Mouse (Mus musculus) heart, embryonic 12.5 days (tissue): Measurements from ENCODE around the gene Mpp2. TPM values are rescaled to one million over a fixed set of nuclear protein-coding genes. Genes with fewer than 3 reads are reported as not detected.

Experiments used
- ATAC-seq: fragments of 200-750 bp; cut with Nextera tagmentation; 2 replicates; pipeline ENCODE4 v1.8.0; 2017; ENCODE audit warnings: moderate TSS enrichment, moderate library complexity; ENCODE audit not compliant: insufficient number of reproducible peaks, low FRiP score
- H3K27ac ChIP-seq: fragments of 300-500 bp; sonication (generic); 2 replicates; pipeline ENCODE4 v1.5.1; 2016; ENCODE audit warnings: mild to moderate bottlenecking, moderate library complexity; ENCODE audit not compliant: poor library complexity, severe bottlenecking
- H3K27me3 ChIP-seq: fragments of 300-500 bp; sonication (generic); replicated peaks from 2 replicates; pipeline ENCODE4 v1.6.1; 2016; ENCODE audit warnings: mild to moderate bottlenecking, moderate library complexity
- H3K36me3 ChIP-seq: fragments of 300-500 bp; sonication (generic); 2 replicates; pipeline ENCODE4 v1.6.1; 2016; ENCODE audit warnings: mild to moderate bottlenecking, moderate library complexity
- H3K4me1 ChIP-seq: fragments of 300-500 bp; sonication (generic); replicated peaks from 2 replicates; pipeline ENCODE4 v1.6.1; 2016; ENCODE audit warnings: mild to moderate bottlenecking
- H3K4me2 ChIP-seq: fragments of 300-500 bp; sonication (generic); 2 replicates; pipeline ENCODE4 v1.6.1; 2016; ENCODE audit warnings: mild to moderate bottlenecking, moderate library complexity
- H3K4me3 ChIP-seq: fragments of 300-500 bp; sonication (generic); 2 replicates; pipeline ENCODE4 v1.5.1; 2016; ENCODE audit warnings: mild to moderate bottlenecking
- H3K9ac ChIP-seq: fragments of 300-500 bp; sonication (generic); 2 replicates; pipeline ENCODE4 v1.6.1; 2016; ENCODE audit warnings: mild to moderate bottlenecking, moderate library complexity
- H3K9me3 ChIP-seq: fragments of 300-500 bp; sonication (generic); replicated peaks from 2 replicates; pipeline ENCODE4 v1.6.1; 2016; ENCODE audit warnings: mild to moderate bottlenecking, moderate library complexity
- WGBS: fragments of 180-500 bp; shearing (Covaris S2); methylation state at CpG from one replicate; pipeline ENCODE4 v1.1.7; 2016; 5-methylcytosine and 5-hydroxymethylcytosine counted together
- polyA plus RNA-seq: library from polyadenylated mRNA; unstranded; fragments of >200 nt; fragmentation: Nextera tagmentation; extraction: Ambion mirVana; gene quantifications from 2 replicates; pipeline ENCODE4 v1.2.1, GENCODE M21; 2016

Gene Mpp2
- polyA plus RNA-seq, 1 experiment from 2014 or later: 15.4 TPM

- Histone ChIP-seq H3K36me3 (0 out of 2 replicates have a peak, but pooled peaks cover 3% of the 10 kb centered on the region), H3K4me2 (peak overlapping the region; percentile 99), H3K4me1 (peaks cover 23% of the 10 kb centered on the region), H3K9ac (no peak overlapping the region), H3K4me3 (no peak overlapping the region), H3K27me3 (peaks cover 34% of the 10 kb centered on the region), H3K27ac (no peak overlapping the region), H3K9me3 (no peaks in the 10 kb centered on the region)
- 40% methylated on average over 7 of the region's 7 CpGs for WGBS
- no peak for ATAC-seq
Measured at GRCm38 (mm10) chr11:102025354-102025753, 63.0 kb downstream of the Mpp2 start.

- Histone ChIP-seq H3K4me2 (no peak overlapping the region), H3K27me3 (peaks cover 30% of the 10 kb centered on the region), H3K4me1 (peaks cover 19% of the 10 kb centered on the region), H3K9ac (no peak overlapping the region), H3K9me3 (no peaks in the 10 kb centered on the region), H3K27ac (no peak overlapping the region), H3K36me3 (0 out of 2 replicates have a peak, but pooled peaks cover 3% of the 10 kb centered on the region), H3K4me3 (no peak overlapping the region)
- 95% methylated on average over 4 of the region's 4 CpGs for WGBS
- ATAC-seq: no peak
Measured at GRCm38 (mm10) chr11:102024875-102025274, 63.4 kb downstream of the Mpp2 start.

GRCm38 (mm10) chr11:102024084-102024758, 64.1 kb downstream of the Mpp2 start:
- H3K27me3 ChIP-seq: peaks cover 29% of the 10 kb centered on the region

GRCm38 (mm10) chr11:102023406-102023805, 64.9 kb downstream of the Mpp2 start:
- peaks cover 19% of the 10 kb centered on the region for H3K4me1 ChIP-seq
- WGBS: 82% methylated on average over 13 of the region's 13 CpGs
- peaks cover 28% of the 10 kb centered on the region for H3K27me3 ChIP-seq
- no peak for ATAC-seq
- no peak overlapping the region for H3K4me2 ChIP-seq
- H3K9me3 ChIP-seq: no peaks in the 10 kb centered on the region
- H3K27ac ChIP-seq: no peak overlapping the region
- 0 out of 2 replicates have a peak, but pooled peaks cover 3% of the 10 kb centered on the region for H3K36me3 ChIP-seq
- H3K9ac ChIP-seq: no peak overlapping the region
- H3K4me3 ChIP-seq: no peak overlapping the region

More at GRCm38 (mm10) chr11:102024084-102024758, 64.1 kb downstream of the Mpp2 start:
- no peak for ATAC-seq
- H3K9me3 ChIP-seq: no peaks in the 10 kb centered on the region
- no peak overlapping the region for H3K27ac ChIP-seq
- 0 out of 2 replicates have a peak, but pooled peaks cover 3% of the 10 kb centered on the region for H3K36me3 ChIP-seq
- 75% methylated on average over 6 of the region's 6 CpGs for WGBS
- H3K4me2 ChIP-seq: no peak overlapping the region
- H3K9ac ChIP-seq: no peak overlapping the region
- H3K4me3 ChIP-seq: no peak overlapping the region
- peaks cover 19% of the 10 kb centered on the region for H3K4me1 ChIP-seq

GRCm38 (mm10) chr11:102021196-102021595, 67.1 kb downstream of the Mpp2 start:
- Histone ChIP-seq H3K27ac (no peak overlapping the region), H3K4me3 (no peak overlapping the region), H3K9ac (no peak overlapping the region), H3K9me3 (no peaks in the 10 kb centered on the region), H3K27me3 (peaks cover 23% of the 10 kb centered on the region), H3K36me3 (peaks cover 7% of the 10 kb centered on the region; the same call in 1 of the 2 replicates), H3K4me1 (peaks cover 14% of the 10 kb centered on the region), H3K4me2 (no peak overlapping the region)
- 86% methylated on average over 5 of the region's 5 CpGs for WGBS
- no peak for ATAC-seq

- Histone ChIP-seq H3K9me3 (no peaks in the 10 kb centered on the region), H3K27ac (no peak overlapping the region), H3K4me3 (no peak overlapping the region), H3K27me3 (peaks cover 13% of the 10 kb centered on the region; the same call in 1 of the 2 replicates), H3K36me3 (peaks cover 7% of the 10 kb centered on the region; the same call in 1 of the 2 replicates), H3K4me1 (peaks cover 9% of the 10 kb centered on the region; the same call in 1 of the 2 replicates), H3K9ac (no peak overlapping the region), H3K4me2 (no peak overlapping the region)
- 74% methylated on average over 9 of the region's 9 CpGs for WGBS
- no peak for ATAC-seq
Measured at GRCm38 (mm10) chr11:102019736-102020135, 68.6 kb downstream of the Mpp2 start.

- Histone ChIP-seq H3K4me1 (peaks cover 9% of the 10 kb centered on the region; the same call in 1 of the 2 replicates), H3K4me3 (no peak overlapping the region), H3K36me3 (peaks cover 4% of the 10 kb centered on the region), H3K9me3 (no peaks in the 10 kb centered on the region), H3K27me3 (no peaks in the 10 kb centered on the region), H3K27ac (peak overlapping the region; percentile 30; the same call in 1 of the 2 replicates), H3K4me2 (no peak overlapping the region), H3K9ac (no peak overlapping the region)
- 79% methylated on average over 1 of the region's 1 CpGs for WGBS
- no peak for ATAC-seq
Measured at GRCm38 (mm10) chr11:102016136-102016535, 72.2 kb downstream of the Mpp2 start.

GRCm38 (mm10) chr11:102015472-102015871, 72.8 kb downstream of the Mpp2 start:
- 69% methylated on average over 6 of the region's 6 CpGs for WGBS
- Histone ChIP-seq H3K9ac (0 out of 2 replicates have a peak overlapping the region, but pooled peaks have one; percentile 5), H3K27me3 (no peaks in the 10 kb centered on the region), H3K4me3 (no peak overlapping the region), H3K4me1 (peaks cover 9% of the 10 kb centered on the region; the same call in 1 of the 2 replicates), H3K9me3 (no peaks in the 10 kb centered on the region), H3K4me2 (no peak overlapping the region), H3K36me3 (peaks cover 4% of the 10 kb centered on the region), H3K27ac (no peak overlapping the region)
- ATAC-seq: no peak

- Histone ChIP-seq H3K4me1 (peaks cover 9% of the 10 kb centered on the region; the same call in 1 of the 2 replicates), H3K9ac (no peak overlapping the region), H3K4me2 (no peak overlapping the region), H3K36me3 (peaks cover 4% of the 10 kb centered on the region), H3K4me3 (no peak overlapping the region), H3K27ac (no peak overlapping the region), H3K9me3 (no peaks in the 10 kb centered on the region), H3K27me3 (no peaks in the 10 kb centered on the region)
- 79% methylated on average over 8 of the region's 8 CpGs for WGBS
- ATAC-seq: no peak
Measured at GRCm38 (mm10) chr11:102013201-102013600, 75.1 kb downstream of the Mpp2 start.

- H3K9me3 ChIP-seq: no peaks in the 10 kb centered on the region
- 70% methylated on average over 8 of the region's 8 CpGs for WGBS
- H3K4me2 ChIP-seq: no peak overlapping the region
- no peaks in the 10 kb centered on the region for H3K27me3 ChIP-seq
- H3K4me1 ChIP-seq: peaks cover 5% of the 10 kb centered on the region; the same call in 1 of the 2 replicates
- H3K36me3 ChIP-seq: no peaks in the 10 kb centered on the region; the same call in 1 of the 2 replicates
- ATAC-seq: no peak
- H3K9ac ChIP-seq: no peak overlapping the region
- H3K4me3 ChIP-seq: no peak overlapping the region
- H3K27ac ChIP-seq: no peak overlapping the region
Measured at GRCm38 (mm10) chr11:102011510-102011909, 76.8 kb downstream of the Mpp2 start.

- Histone ChIP-seq H3K9ac (no peak overlapping the region), H3K4me3 (no peak overlapping the region), H3K9me3 (no peaks in the 10 kb centered on the region), H3K27ac (no peak overlapping the region), H3K27me3 (no peaks in the 10 kb centered on the region), H3K36me3 (no peaks in the 10 kb centered on the region; the same call in 1 of the 2 replicates), H3K4me2 (no peak overlapping the region), H3K4me1 (no peaks in the 10 kb centered on the region; the same call in 1 of the 2 replicates)
- 80% methylated on average over 13 of the region's 13 CpGs for WGBS
- no peak for ATAC-seq
Measured at GRCm38 (mm10) chr11:102010140-102010539, 78.2 kb downstream of the Mpp2 start.
